Mouse (Mus musculus) CH12.LX (cell line): ENCODE results near the gene Rag2. TPM values are rescaled to one million over a fixed set of nuclear protein-coding genes. Genes with fewer than 3 reads are reported as not detected.

Experiments
- DNase-seq: peaks from one replicate; pipeline ENCODE4 v3.0.0-alpha.2; 2013; ENCODE audit errors: extremely low read depth
- H3K27ac ChIP-seq: 2 replicates; pipeline ENCODE4 v1.5.1; 2012; ENCODE audit warnings: low read depth, mild to moderate bottlenecking, control low read depth, moderate library complexity; ENCODE audit not compliant: insufficient read depth
- H3K27me3 ChIP-seq: replicated peaks from 2 replicates; pipeline ENCODE3; 2012; ENCODE audit warnings: inconsistent platforms
- H3K36me3 ChIP-seq, 2 experiments: replicated peaks in 1 of 2; 2 replicates each; pipeline versions ENCODE3 to v1.6.1; 2012; ENCODE audit warnings: inconsistent platforms in 1 of 2, low read length in 1 of 2, mild to moderate bottlenecking in 1 of 2, mixed read lengths in 1 of 2, moderate library complexity in 1 of 2; ENCODE audit not compliant: control insufficient read depth in 1 of 2, insufficient read depth in 1 of 2
- H3K4me1 ChIP-seq, 2 experiments: 2 replicates each; pipeline ENCODE4 v1.6.1; 2012; ENCODE audit warnings: inconsistent platforms in 1 of 2, moderate library complexity in 1 of 2; ENCODE audit not compliant: insufficient read depth in 2 of 2, control insufficient read depth in 1 of 2
- H3K4me2 ChIP-seq: 2 replicates; pipeline ENCODE4 v1.6.1; 2012; ENCODE audit warnings: low read depth, mild to moderate bottlenecking, control low read depth; ENCODE audit not compliant: poor library complexity, insufficient read depth, severe bottlenecking
- H3K4me3 ChIP-seq, 3 experiments: fragments of 150-350 bp in 1 of 3; sonication (generic) in 1 of 3; replicated peaks in 1 of 3; 2 replicates each; pipeline versions ENCODE3 to v1.5.1; 2011 to 2012; ENCODE audit warnings: low read depth in 2 of 3, low read length in 2 of 3, mild to moderate bottlenecking in 2 of 3, moderate library complexity in 2 of 3, control low read depth in 1 of 3, improper control_type of control experiment in 1 of 3, inconsistent platforms in 1 of 3, mixed read lengths in 1 of 3; ENCODE audit not compliant: poor library complexity in 1 of 3
- H3K79me2 ChIP-seq: replicated peaks from 2 replicates; pipeline ENCODE4 v1.6.1; 2012; ENCODE audit warnings: mild to moderate bottlenecking, moderate library complexity; ENCODE audit not compliant: control insufficient read depth, poor library complexity, insufficient read depth, severe bottlenecking; ENCODE audit errors: extremely low read depth
- H3K9ac ChIP-seq: 2 replicates; pipeline ENCODE4 v1.6.1; 2012; ENCODE audit warnings: low read depth, mild to moderate bottlenecking, control low read depth, moderate library complexity; ENCODE audit not compliant: insufficient read depth
- H3K9me3 ChIP-seq: replicated peaks from 2 replicates; pipeline ENCODE3; 2012; ENCODE audit warnings: low read length, inconsistent platforms, mixed read lengths
- CTCF ChIP-seq, 2 experiments: IDR thresholded peaks in 1 of 2; conservative IDR thresholded peaks in 1 of 2; 2 replicates each; pipeline ENCODE4 v1.5.1; 2011 to 2012; ENCODE audit warnings: low read depth in 2 of 2, low read length in 2 of 2, improper control_type of control experiment in 1 of 2, inconsistent platforms in 1 of 2, mild to moderate bottlenecking in 1 of 2, moderate library complexity in 1 of 2
- ELF1 ChIP-seq: IDR thresholded peaks from 2 replicates; pipeline ENCODE4 v1.6.1; 2014; ENCODE audit warnings: low read depth, mild to moderate bottlenecking, inconsistent platforms, low read length, improper control_type of control experiment
- MAZ ChIP-seq: IDR thresholded peaks from 2 replicates; pipeline ENCODE4 v1.6.1; 2012; ENCODE audit warnings: low read depth, mild to moderate bottlenecking, inconsistent platforms, low read length, improper control_type of control experiment, moderate library complexity
- NELFE ChIP-seq: IDR thresholded peaks from 2 replicates; pipeline ENCODE4 v1.6.1; 2011; ENCODE audit warnings: low read depth, low read length, improper control_type of control experiment
- POLR2AphosphoS2 ChIP-seq: IDR thresholded peaks from 2 replicates; pipeline ENCODE4 v1.6.1; 2011; ENCODE audit warnings: low read depth, low read length, improper control_type of control experiment
- RAD21 ChIP-seq: IDR thresholded peaks from 2 replicates; pipeline ENCODE4 v1.6.1; 2011; ENCODE audit warnings: low read depth, mild to moderate bottlenecking, low read length, improper control_type of control experiment, moderate library complexity
- SMC3 ChIP-seq: IDR thresholded peaks from 2 replicates; pipeline ENCODE4 v1.6.1; 2011; ENCODE audit warnings: low read depth, low read length, improper control_type of control experiment
- TBP ChIP-seq: conservative IDR thresholded peaks from 2 replicates; pipeline ENCODE4 v1.6.1; 2011; ENCODE audit warnings: low read depth, low read length, improper control_type of control experiment
- UBTF ChIP-seq: IDR thresholded peaks from 2 replicates; pipeline ENCODE4 v1.6.1; 2012; ENCODE audit warnings: low read depth, mild to moderate bottlenecking, inconsistent platforms, low read length, improper control_type of control experiment, moderate library complexity
- ZC3H11A ChIP-seq: IDR thresholded peaks from 2 replicates; pipeline ENCODE4 v1.6.1; 2012; ENCODE audit warnings: low read depth, mild to moderate bottlenecking, inconsistent platforms, low read length, improper control_type of control experiment
- ZMIZ1 ChIP-seq: IDR thresholded peaks from 2 replicates; pipeline ENCODE4 v1.6.1; 2012; ENCODE audit warnings: low read depth, mild to moderate bottlenecking, inconsistent platforms, low read length, improper control_type of control experiment
- dilution Hi-C: fragments of 300-500 bp; cut with MboI; formaldehyde crosslinking; loops from 2 replicates; pipeline ENCODE4 v1.14.3; 2020; ENCODE audit warnings: low sequenced_read_pairs; ENCODE audit not compliant: extremely low pct_unique_long_range_greater_than_20kb, extremely low pct_ligation_motif_present
- in situ Hi-C: fragments of 300-500 bp; cut with MboI; formaldehyde crosslinking; loops from 3 replicates; pipeline ENCODE4 v1.14.3; 2019; ENCODE audit warnings: low sequenced_read_pairs, low pct_ligation_motif_present, low pct_unique_long_range_greater_than_20kb, mixed read lengths
- polyA plus RNA-seq: library from polyadenylated mRNA; unstranded; fragments of >175 nt; gene quantifications from 2 replicates; pipeline ENCODE4 v1.2.1, GENCODE M21; 2012; ENCODE audit warnings: low read depth; ENCODE audit not compliant: insufficient read length
- total RNA-seq, 2 experiments: library from RNA; depleted of rRNA; stranded (reverse); fragments of 300-350 nt in 1 of 2; fragments of >200 nt in 1 of 2; gene quantifications; 2 replicates each; pipeline ENCODE4 v1.2.3; 2012 to 2014

Rag2 gene
- total and polyA plus RNA-seq, 3 experiments, result not detected

DNA sequence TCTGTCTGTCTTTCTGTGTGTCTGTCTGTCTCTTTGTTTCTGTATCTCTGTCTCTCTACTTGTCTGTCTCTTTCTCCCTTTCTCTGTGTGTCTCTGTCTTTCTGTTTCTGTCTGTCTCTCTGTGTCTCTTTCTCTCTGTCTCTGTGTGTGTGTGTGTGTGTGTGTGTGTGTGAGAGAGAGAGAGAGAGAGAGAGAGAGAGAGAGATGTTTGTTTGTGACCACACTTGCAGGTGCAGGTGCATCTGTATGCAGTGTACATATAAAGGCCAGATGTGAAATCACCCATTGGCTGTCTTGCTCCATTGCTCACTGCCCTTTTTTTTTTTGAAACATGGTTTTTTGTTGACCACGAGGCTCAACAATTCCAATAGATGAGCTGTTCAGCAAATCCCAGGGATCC, 25.9 kb downstream of the Rag2 start:
- Histone ChIP-seq H3K4me2 (no peak overlapping the region), H3K9ac (no peak overlapping the region), H3K79me2 (no peaks in the 10 kb centered on the region), H3K27ac (no peak overlapping the region), H3K9me3 (no peaks in the 10 kb centered on the region), H3K4me1 (no peaks in the 10 kb centered on the region), H3K36me3 (no peaks in the 10 kb centered on the region), H3K4me3 (no peak overlapping the region), H3K27me3 (peaks cover 51% of the 10 kb centered on the region)
- in situ Hi-C loops, result no loop called here
- dilution Hi-C loops, result no loop called here
- no peak for TF ChIP-seq ELF1
- no peak for TF ChIP-seq TBP
- no peak for TF ChIP-seq UBTF
- TF ChIP-seq ZC3H11A, result no peak
- TF ChIP-seq ZMIZ1, result no peak
- no peak for DNase-seq

DNA sequence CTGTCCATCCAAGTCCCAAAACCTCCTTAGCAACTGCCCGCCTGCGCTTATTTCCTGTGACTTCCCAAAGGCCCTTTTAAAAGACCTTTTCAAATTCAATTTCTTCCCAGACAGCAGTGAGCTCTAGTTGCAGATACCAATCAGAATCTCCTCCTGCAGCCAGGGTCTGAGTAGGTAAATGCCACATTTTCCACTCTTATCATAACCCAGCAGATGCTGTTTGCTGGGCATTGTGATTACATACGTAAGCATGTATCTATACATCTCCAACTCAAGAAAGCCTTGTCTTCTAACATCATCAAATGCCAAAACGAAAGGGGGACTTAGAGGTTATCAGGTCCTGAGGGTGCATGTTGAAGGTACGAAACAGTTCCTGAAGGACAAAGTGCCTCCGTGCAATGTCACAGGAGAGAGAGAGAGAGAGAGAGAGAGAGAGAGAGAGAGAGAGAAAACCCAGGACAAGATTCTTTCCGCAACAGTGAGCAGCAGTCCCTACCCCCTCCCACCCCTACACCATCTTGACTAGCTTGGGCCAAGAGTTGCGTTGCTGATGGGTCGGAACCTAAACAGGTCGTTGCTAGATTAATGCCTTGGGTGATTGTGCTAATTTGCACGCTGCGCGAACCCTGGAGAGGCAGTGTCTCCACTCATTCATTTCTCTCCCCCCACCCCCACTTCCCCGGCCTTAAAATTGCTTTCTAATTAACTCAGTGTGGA, 27.8 kb downstream of the Rag2 start:
- TF ChIP-seq MAZ (no peak), NELFE (no peak), ZC3H11A (no peak)
- TF ChIP-seq, all 38 proteins: peak for 0
- H3K4me1 ChIP-seq, result no peaks in the 10 kb centered on the region
- no peak for DNase-seq
- no peak overlapping the region for H3K27ac ChIP-seq
- no peaks in the 10 kb centered on the region for H3K9me3 ChIP-seq
- in situ Hi-C loops, result no loop called here
- no peaks in the 10 kb centered on the region for H3K36me3 ChIP-seq
- no peaks in the 10 kb centered on the region for H3K79me2 ChIP-seq
- H3K4me2 ChIP-seq, result no peak overlapping the region; the same call in 1 of the 2 replicates
- no peak overlapping the region for H3K9ac ChIP-seq
- peaks cover 53% of the 10 kb centered on the region for H3K27me3 ChIP-seq
- dilution Hi-C loops, result no loop called here
- H3K4me3 ChIP-seq, result no peak overlapping the region

DNA sequence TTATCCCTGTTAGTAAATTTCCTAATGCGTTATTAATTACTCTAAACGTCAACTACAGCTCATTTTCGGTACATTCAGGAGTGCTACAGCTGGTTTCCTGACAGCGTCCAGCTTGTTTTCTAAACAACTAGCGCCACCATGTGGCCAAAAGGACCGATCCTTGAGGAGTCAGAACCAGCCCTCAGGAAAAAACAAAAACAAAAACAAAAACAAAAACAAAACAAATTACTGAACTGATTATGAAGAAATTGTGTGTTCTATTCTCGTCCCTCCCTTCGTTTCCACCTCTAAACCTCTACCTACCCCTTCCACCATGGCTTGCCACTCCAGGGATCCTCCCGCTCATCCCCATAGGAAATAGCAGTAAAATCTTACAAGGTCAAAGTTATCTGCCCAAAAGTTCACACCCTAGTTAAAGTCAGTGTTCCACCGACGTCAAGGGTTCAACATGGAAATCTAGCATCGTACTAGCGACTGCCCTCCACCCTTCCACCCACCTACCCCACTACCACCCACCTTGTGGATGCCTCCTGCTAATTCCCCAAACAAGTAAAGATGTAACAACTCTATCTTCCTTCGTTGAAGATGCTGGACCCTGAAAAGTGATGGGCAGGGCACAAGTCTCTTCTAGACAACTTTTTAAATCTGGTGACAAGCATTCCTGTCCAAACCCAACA, 28.5 kb downstream of the Rag2 start:
- in situ Hi-C loops, result no loop called here

More for the DNA sequence above, 28.5 kb downstream of the Rag2 start:
- H3K79me2 ChIP-seq, result no peaks in the 10 kb centered on the region
- H3K27me3 ChIP-seq, result peaks cover 51% of the 10 kb centered on the region
- no peaks in the 10 kb centered on the region for H3K9me3 ChIP-seq
- peak; percentile 78 for TF ChIP-seq RAD21
- TF ChIP-seq CTCF (conservative IDR thresholded peaks at IDR 0.05 in 1 of 2, IDR thresholded peaks at IDR 0.05 in 1 of 2; ENCODE audit: low read depth in 2 of 2, low read length in 2 of 2), result peak; percentile 30 to 73; a peak in 2 of 4 replicates
- TF ChIP-seq SMC3, result peak; percentile 61
- no peak for TF ChIP-seq POLR2AphosphoS2
- TF ChIP-seq TBP, result no peak
- dilution Hi-C loops, result no loop called here
- no peak overlapping the region; the same call in 1 of the 2 replicates for H3K4me2 ChIP-seq
- H3K9ac ChIP-seq, result no peak overlapping the region
- H3K27ac ChIP-seq, result no peak overlapping the region
- H3K36me3 ChIP-seq, result no peaks in the 10 kb centered on the region
- no peak overlapping the region for H3K4me3 ChIP-seq
- H3K4me1 ChIP-seq, result no peaks in the 10 kb centered on the region
- DNase-seq, result peak; percentile 41
